Mouse (Mus musculus) CH12.LX (cell line): ENCODE results near the gene Vasp. TPM values are rescaled to one million over a fixed set of nuclear protein-coding genes. Genes with fewer than 3 reads are reported as not detected.

ENCODE experiments used
- DNase-seq: peaks from one replicate; pipeline ENCODE4 v3.0.0-alpha.2; 2013; ENCODE audit errors: extremely low read depth
- H3K27ac ChIP-seq: 2 replicates; pipeline ENCODE4 v1.5.1; 2012; ENCODE audit warnings: low read depth, mild to moderate bottlenecking, control low read depth, moderate library complexity; ENCODE audit not compliant: insufficient read depth
- H3K27me3 ChIP-seq: replicated peaks from 2 replicates; pipeline ENCODE3; 2012; ENCODE audit warnings: inconsistent platforms
- H3K36me3 ChIP-seq, 2 experiments: replicated peaks in 1 of 2; 2 replicates each; pipeline versions ENCODE3 to v1.6.1; 2012; ENCODE audit warnings: inconsistent platforms in 1 of 2, low read length in 1 of 2, mild to moderate bottlenecking in 1 of 2, mixed read lengths in 1 of 2, moderate library complexity in 1 of 2; ENCODE audit not compliant: control insufficient read depth in 1 of 2, insufficient read depth in 1 of 2
- H3K4me1 ChIP-seq, 2 experiments: 2 replicates each; pipeline ENCODE4 v1.6.1; 2012; ENCODE audit warnings: inconsistent platforms in 1 of 2, moderate library complexity in 1 of 2; ENCODE audit not compliant: insufficient read depth in 2 of 2, control insufficient read depth in 1 of 2
- H3K4me2 ChIP-seq: 2 replicates; pipeline ENCODE4 v1.6.1; 2012; ENCODE audit warnings: low read depth, mild to moderate bottlenecking, control low read depth; ENCODE audit not compliant: poor library complexity, insufficient read depth, severe bottlenecking
- H3K4me3 ChIP-seq, 3 experiments: fragments of 150-350 bp in 1 of 3; sonication (generic) in 1 of 3; replicated peaks in 1 of 3; 2 replicates each; pipeline versions ENCODE3 to v1.5.1; 2011 to 2012; ENCODE audit warnings: low read depth in 2 of 3, low read length in 2 of 3, mild to moderate bottlenecking in 2 of 3, moderate library complexity in 2 of 3, control low read depth in 1 of 3, improper control_type of control experiment in 1 of 3, inconsistent platforms in 1 of 3, mixed read lengths in 1 of 3; ENCODE audit not compliant: poor library complexity in 1 of 3
- H3K79me2 ChIP-seq: replicated peaks from 2 replicates; pipeline ENCODE4 v1.6.1; 2012; ENCODE audit warnings: mild to moderate bottlenecking, moderate library complexity; ENCODE audit not compliant: control insufficient read depth, poor library complexity, insufficient read depth, severe bottlenecking; ENCODE audit errors: extremely low read depth
- H3K9ac ChIP-seq: 2 replicates; pipeline ENCODE4 v1.6.1; 2012; ENCODE audit warnings: low read depth, mild to moderate bottlenecking, control low read depth, moderate library complexity; ENCODE audit not compliant: insufficient read depth
- H3K9me3 ChIP-seq: replicated peaks from 2 replicates; pipeline ENCODE3; 2012; ENCODE audit warnings: low read length, inconsistent platforms, mixed read lengths
- BHLHE40 ChIP-seq: IDR thresholded peaks from 2 replicates; pipeline ENCODE4 v1.6.1; 2011; ENCODE audit warnings: mild to moderate bottlenecking, low read depth, low read length, improper control_type of control experiment
- CHD1 ChIP-seq: IDR thresholded peaks from 2 replicates; pipeline ENCODE4 v1.6.1; 2012; ENCODE audit warnings: low read depth, low read length, improper control_type of control experiment, inconsistent platforms
- CTCF ChIP-seq, 2 experiments: IDR thresholded peaks in 1 of 2; conservative IDR thresholded peaks in 1 of 2; 2 replicates each; pipeline ENCODE4 v1.5.1; 2011 to 2012; ENCODE audit warnings: low read depth in 2 of 2, low read length in 2 of 2, improper control_type of control experiment in 1 of 2, inconsistent platforms in 1 of 2, mild to moderate bottlenecking in 1 of 2, moderate library complexity in 1 of 2
- ELF1 ChIP-seq: IDR thresholded peaks from 2 replicates; pipeline ENCODE4 v1.6.1; 2014; ENCODE audit warnings: low read depth, mild to moderate bottlenecking, inconsistent platforms, low read length, improper control_type of control experiment
- EP300 ChIP-seq: IDR thresholded peaks from 2 replicates; pipeline ENCODE4 v1.6.1; 2011; ENCODE audit warnings: low read length, improper control_type of control experiment
- ETS1 ChIP-seq: conservative IDR thresholded peaks from 2 replicates; pipeline ENCODE4 v1.6.1; 2012; ENCODE audit warnings: low read depth, mild to moderate bottlenecking, inconsistent platforms, low read length, improper control_type of control experiment, moderate library complexity
- GABPA ChIP-seq: IDR thresholded peaks from 2 replicates; pipeline ENCODE4 v1.6.1; 2012; ENCODE audit warnings: low read depth, low read length, improper control_type of control experiment, inconsistent platforms; ENCODE audit not compliant: insufficient replicate concordance
- JUND ChIP-seq: conservative IDR thresholded peaks from 2 replicates; pipeline ENCODE4 v1.6.1; 2011; ENCODE audit warnings: low read depth, low read length, improper control_type of control experiment
- MAX ChIP-seq: IDR thresholded peaks from 2 replicates; pipeline ENCODE4 v1.6.1; 2011; ENCODE audit warnings: low read length, improper control_type of control experiment
- MAZ ChIP-seq: IDR thresholded peaks from 2 replicates; pipeline ENCODE4 v1.6.1; 2012; ENCODE audit warnings: low read depth, mild to moderate bottlenecking, inconsistent platforms, low read length, improper control_type of control experiment, moderate library complexity
- MEF2A ChIP-seq: IDR thresholded peaks from 2 replicates; pipeline ENCODE4 v1.6.1; 2014; ENCODE audit warnings: low read depth, mild to moderate bottlenecking, inconsistent platforms, low read length, improper control_type of control experiment, borderline replicate concordance
- MXI1 ChIP-seq: IDR thresholded peaks from 2 replicates; pipeline ENCODE4 v1.6.1; 2011; ENCODE audit warnings: mild to moderate bottlenecking, low read depth, low read length, improper control_type of control experiment
- NELFE ChIP-seq: IDR thresholded peaks from 2 replicates; pipeline ENCODE4 v1.6.1; 2011; ENCODE audit warnings: low read depth, low read length, improper control_type of control experiment
- NRF1 ChIP-seq: IDR thresholded peaks from 2 replicates; pipeline ENCODE4 v1.6.1; 2014; ENCODE audit warnings: low read depth, mild to moderate bottlenecking, inconsistent platforms, low read length, improper control_type of control experiment, moderate library complexity
- POLR2A ChIP-seq: IDR thresholded peaks from 2 replicates; pipeline ENCODE4 v1.6.1; 2011; ENCODE audit warnings: low read depth, mild to moderate bottlenecking, improper control_type of control experiment, low read length
- RAD21 ChIP-seq: IDR thresholded peaks from 2 replicates; pipeline ENCODE4 v1.6.1; 2011; ENCODE audit warnings: low read depth, mild to moderate bottlenecking, low read length, improper control_type of control experiment, moderate library complexity
- SMC3 ChIP-seq: IDR thresholded peaks from 2 replicates; pipeline ENCODE4 v1.6.1; 2011; ENCODE audit warnings: low read depth, low read length, improper control_type of control experiment
- TBP ChIP-seq: conservative IDR thresholded peaks from 2 replicates; pipeline ENCODE4 v1.6.1; 2011; ENCODE audit warnings: low read depth, low read length, improper control_type of control experiment
- UBTF ChIP-seq: IDR thresholded peaks from 2 replicates; pipeline ENCODE4 v1.6.1; 2012; ENCODE audit warnings: low read depth, mild to moderate bottlenecking, inconsistent platforms, low read length, improper control_type of control experiment, moderate library complexity
- USF2 ChIP-seq: conservative IDR thresholded peaks from 2 replicates; pipeline ENCODE4 v1.6.1; 2011; ENCODE audit warnings: low read depth, low read length, improper control_type of control experiment
- ZNF384 ChIP-seq: IDR thresholded peaks from 2 replicates; pipeline ENCODE4 v1.6.1; 2012; ENCODE audit warnings: low read depth, low read length, improper control_type of control experiment, inconsistent platforms
- dilution Hi-C: fragments of 300-500 bp; cut with MboI; formaldehyde crosslinking; loops from 2 replicates; pipeline ENCODE4 v1.14.3; 2020; ENCODE audit warnings: low sequenced_read_pairs; ENCODE audit not compliant: extremely low pct_unique_long_range_greater_than_20kb, extremely low pct_ligation_motif_present
- in situ Hi-C: fragments of 300-500 bp; cut with MboI; formaldehyde crosslinking; loops from 3 replicates; pipeline ENCODE4 v1.14.3; 2019; ENCODE audit warnings: low sequenced_read_pairs, low pct_ligation_motif_present, low pct_unique_long_range_greater_than_20kb, mixed read lengths
- polyA plus RNA-seq: library from polyadenylated mRNA; unstranded; fragments of >175 nt; gene quantifications from 2 replicates; pipeline ENCODE4 v1.2.1, GENCODE M21; 2012; ENCODE audit warnings: low read depth; ENCODE audit not compliant: insufficient read length
- total RNA-seq, 2 experiments: library from RNA; depleted of rRNA; stranded (reverse); fragments of 300-350 nt in 1 of 2; fragments of >200 nt in 1 of 2; gene quantifications; 2 replicates each; pipeline ENCODE4 v1.2.3; 2012 to 2014

Vasp gene
- total and polyA plus RNA-seq, 3 experiments, result 114 to 191 (median 125) TPM

DNA sequence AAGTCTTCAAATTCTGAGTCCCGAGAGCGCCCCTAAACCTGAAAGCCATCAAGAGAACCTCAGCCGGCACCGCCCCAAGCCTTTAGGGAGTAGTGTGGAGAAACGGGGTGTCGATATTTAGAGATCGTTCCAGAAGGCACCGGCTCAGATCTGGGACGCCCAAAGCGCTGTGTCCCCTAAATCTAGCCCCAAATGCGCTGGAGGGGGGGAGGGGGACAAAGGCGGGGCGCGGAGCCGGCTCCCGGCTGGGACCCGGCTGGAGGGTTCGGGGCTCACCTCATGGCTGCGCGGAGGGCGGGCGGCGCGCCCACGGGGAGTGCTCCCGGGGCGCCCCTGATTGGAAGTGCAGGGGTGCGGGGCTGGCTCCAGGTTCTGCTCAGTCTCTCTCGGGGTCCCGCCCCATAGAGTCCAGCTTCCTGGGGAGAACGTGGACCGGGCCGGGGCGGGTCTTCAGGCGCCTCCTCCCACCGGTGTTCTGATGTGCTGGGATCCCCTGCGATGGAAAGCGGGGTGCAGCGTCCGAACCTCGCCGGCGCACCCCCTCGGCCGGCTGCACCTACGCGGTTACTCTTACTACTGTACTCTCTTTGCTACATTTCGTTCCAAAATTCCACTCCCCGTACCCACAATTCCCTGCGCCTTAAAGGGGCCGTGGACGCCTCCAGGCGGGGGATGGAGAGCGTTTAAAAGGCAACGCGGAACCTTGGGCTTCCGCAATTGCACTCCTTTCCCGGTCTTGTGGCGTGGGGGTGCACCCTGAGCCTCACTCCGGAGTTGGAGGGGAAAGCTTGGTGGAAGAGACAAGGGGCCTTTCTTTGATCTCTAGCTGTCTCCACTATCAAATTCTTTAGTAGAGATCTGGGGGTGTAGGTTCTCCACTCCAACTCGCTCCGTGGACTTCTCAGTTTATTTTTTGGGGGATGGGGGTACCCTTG, at the start of gene Vasp (continued):
- peak; percentile 16; the same call in 1 of the 2 replicates for TF ChIP-seq NRF1

DNA sequence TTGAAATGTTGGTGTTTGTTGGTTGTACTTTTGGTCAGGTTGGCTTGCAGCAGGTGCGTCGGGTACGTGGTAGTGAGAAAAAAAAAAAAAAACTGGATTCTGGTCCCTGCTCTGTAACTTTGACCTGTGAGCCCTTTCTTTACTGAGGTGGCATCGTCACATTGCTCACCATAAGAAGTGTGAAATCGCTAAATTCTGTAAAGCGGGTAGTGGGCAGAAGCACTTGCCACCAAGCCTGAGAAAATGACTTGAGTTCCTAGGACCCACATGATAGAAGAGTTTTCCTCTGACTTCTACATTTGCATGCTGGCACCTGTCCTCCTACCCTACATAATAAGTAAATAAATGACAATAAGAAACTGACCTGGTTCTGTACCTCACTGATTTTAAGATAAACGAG, 49.0 kb upstream of the Vasp start:
- DNase-seq, result no peak
- H3K4me3 ChIP-seq, result no peak overlapping the region
- in situ Hi-C loops (no loop called here), dilution Hi-C loops (no loop called here)
- peaks cover 87% of the 10 kb centered on the region for H3K27me3 ChIP-seq
- H3K79me2 ChIP-seq, result no peaks in the 10 kb centered on the region
- no peak overlapping the region for H3K9ac ChIP-seq
- TF ChIP-seq GABPA, result no peak
- TF ChIP-seq USF2, result no peak
- TF ChIP-seq POLR2A, result no peak
- no peak for TF ChIP-seq RAD21
- TF ChIP-seq ELF1, result no peak
- no peak for TF ChIP-seq CHD1
- no peak for TF ChIP-seq SMC3
- no peak for TF ChIP-seq TBP
- TF ChIP-seq NELFE, result no peak
- no peak for TF ChIP-seq EP300
- TF ChIP-seq MXI1, result no peak
- TF ChIP-seq ZNF384, result no peak
- TF ChIP-seq UBTF, result no peak
- no peak for TF ChIP-seq MAZ
- no peak for TF ChIP-seq ETS1
- no peak for TF ChIP-seq JUND
- TF ChIP-seq BHLHE40, result no peak
- TF ChIP-seq MEF2A, result no peak
- no peak for TF ChIP-seq MAX
- no peak for TF ChIP-seq CTCF (conservative IDR thresholded peaks at IDR 0.05 in 1 of 2, IDR thresholded peaks at IDR 0.05 in 1 of 2; ENCODE audit: low read depth in 2 of 2, low read length in 2 of 2)
- H3K27ac ChIP-seq, result no peak overlapping the region
- peaks cover 20 to 56% of the 10 kb centered on the region in 2 experiments for H3K4me1 ChIP-seq
- H3K36me3 ChIP-seq, result no peaks in the 10 kb centered on the region
- peak overlapping the region; percentile 76 for H3K4me2 ChIP-seq
- peaks cover 12% of the 10 kb centered on the region for H3K9me3 ChIP-seq
